Mouse (Mus musculus): ENCODE data around the gene Zyg11b. TPM values are rescaled to one million over a fixed set of nuclear protein-coding genes. Genes with fewer than 3 reads are reported as not detected.

Zyg11b gene
- total and polyA plus RNA-seq, 3 experiments = 9.3 to 14.2 (median 11.8) TPM

GRCm38 (mm10) chr4:108349064-108349463, 48.2 kb upstream of the Zyg11b start:
- DNase-seq (ENCODE audit: extremely low read depth) = no peak
- H3K27ac ChIP-seq (ENCODE audit: insufficient read depth, low read depth) = no peak overlapping the region
- H3K4me3 ChIP-seq (replicated peaks in 1 of 3; ENCODE audit: low read depth in 2 of 3, low read length in 2 of 3, poor library complexity in 1 of 3) = no peak overlapping the region
- no peaks in the 10 kb centered on the region for H3K79me2 ChIP-seq (replicated peaks; ENCODE audit: control insufficient read depth, extremely low read depth, insufficient read depth, poor library complexity, severe bottlenecking)
- H3K27me3 ChIP-seq (replicated peaks) = no peaks in the 10 kb centered on the region
- H3K9ac ChIP-seq (ENCODE audit: insufficient read depth, low read depth) = no peak overlapping the region
- H3K9me3 ChIP-seq (replicated peaks; ENCODE audit: low read length) = no peaks in the 10 kb centered on the region
- peaks cover 8 to 47% of the 10 kb centered on the region in 2 experiments for H3K4me1 ChIP-seq (ENCODE audit: control insufficient read depth in 1 of 2, insufficient read depth in 2 of 2)
- H3K4me2 ChIP-seq (ENCODE audit: insufficient read depth, low read depth, poor library complexity, severe bottlenecking) = no peak overlapping the region
- in situ Hi-C loops (cut with MboI; ENCODE audit: low pct_ligation_motif_present, low pct_unique_long_range_greater_than_20kb, low sequenced_read_pairs) (loop anchor here (25.0 kb wide), 1 partner anchor 213 kb away; no protein-coding TSS in a partner anchor), dilution Hi-C loops (cut with MboI; ENCODE audit: extremely low pct_ligation_motif_present, extremely low pct_unique_long_range_greater_than_20kb, low sequenced_read_pairs) (no loop called here)
- no peaks in the 10 kb centered on the region for H3K36me3 ChIP-seq (replicated peaks in 1 of 2; ENCODE audit: control insufficient read depth in 1 of 2, insufficient read depth in 1 of 2, low read length in 1 of 2)
- TF ChIP-seq E2F4 (IDR thresholded peaks at IDR 0.05; ENCODE audit: insufficient replicate concordance, low read depth, low read length) (no peak), ZMIZ1 (IDR thresholded peaks at IDR 0.05; ENCODE audit: low read depth, low read length) (no peak), USF2 (conservative IDR thresholded peaks at IDR 0.05; ENCODE audit: low read depth, low read length) (no peak), MAZ (IDR thresholded peaks at IDR 0.05; ENCODE audit: low read depth, low read length) (no peak), TBP (conservative IDR thresholded peaks at IDR 0.05; ENCODE audit: low read depth, low read length) (no peak), SIN3A (IDR thresholded peaks at IDR 0.05; ENCODE audit: low read length) (no peak), POLR2AphosphoS2 (IDR thresholded peaks at IDR 0.05; ENCODE audit: low read depth, low read length) (no peak), CHD2 (IDR thresholded peaks at IDR 0.05; ENCODE audit: low read length) (no peak), ETS1 (conservative IDR thresholded peaks at IDR 0.05; ENCODE audit: low read depth, low read length) (no peak), HCFC1 (IDR thresholded peaks at IDR 0.05; ENCODE audit: low read depth, low read length) (no peak), UBTF (IDR thresholded peaks at IDR 0.05; ENCODE audit: low read depth, low read length) (no peak), NELFE (IDR thresholded peaks at IDR 0.05; ENCODE audit: low read depth, low read length) (no peak), JUN (IDR thresholded peaks at IDR 0.05; ENCODE audit: insufficient read depth, low read depth, low read length) (no peak)

DNA sequence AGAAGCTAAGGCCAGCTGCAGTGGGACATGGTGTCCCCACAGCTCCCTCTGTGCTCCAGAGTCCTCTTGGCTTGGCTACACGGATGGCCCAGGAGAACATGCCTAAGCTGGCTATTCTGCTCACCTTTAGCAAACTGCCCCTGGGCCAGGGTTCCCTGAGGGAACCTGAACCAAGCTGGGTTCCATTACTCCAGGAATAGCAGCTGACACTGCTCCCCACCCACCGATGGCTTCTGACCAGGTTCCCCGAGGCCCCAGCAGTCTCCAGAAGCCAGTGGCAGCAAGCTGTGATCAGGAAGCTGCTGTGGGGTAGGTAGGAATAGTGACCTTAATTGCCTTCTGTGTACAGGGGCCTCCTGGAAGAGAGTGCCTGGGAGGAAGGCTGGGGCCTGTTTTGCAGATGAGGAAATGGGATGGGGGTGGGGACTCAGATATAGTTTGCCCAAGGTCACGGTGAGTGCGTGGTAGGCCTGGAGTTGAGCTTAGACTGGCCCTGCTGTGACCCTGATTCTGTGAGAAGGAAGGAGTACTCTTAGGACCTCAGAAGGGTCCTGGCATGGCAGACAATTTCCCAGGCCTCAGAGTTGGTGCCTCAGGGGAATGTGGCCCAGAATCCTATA, 47.5 kb upstream of the Zyg11b start:
- dilution Hi-C loops (cut with MboI; ENCODE audit: extremely low pct_ligation_motif_present, extremely low pct_unique_long_range_greater_than_20kb, low sequenced_read_pairs) (no loop called here), in situ Hi-C loops (cut with MboI; ENCODE audit: low pct_ligation_motif_present, low pct_unique_long_range_greater_than_20kb, low sequenced_read_pairs) (loop anchor here (25.0 kb wide), 1 partner anchor 214 kb away; no protein-coding TSS in a partner anchor)
- no peak overlapping the region for H3K27ac ChIP-seq (ENCODE audit: insufficient read depth, low read depth)
- DNase-seq (ENCODE audit: extremely low read depth) = no peak
- no peak overlapping the region for H3K4me3 ChIP-seq (replicated peaks in 1 of 3; ENCODE audit: low read depth in 2 of 3, low read length in 2 of 3, poor library complexity in 1 of 3)
- no peak overlapping the region for H3K4me2 ChIP-seq (ENCODE audit: insufficient read depth, low read depth, poor library complexity, severe bottlenecking)
- H3K4me1 ChIP-seq (ENCODE audit: control insufficient read depth in 1 of 2, insufficient read depth in 2 of 2) = peaks cover 8 to 46% of the 10 kb centered on the region in 2 experiments
- no peaks in the 10 kb centered on the region for H3K79me2 ChIP-seq (replicated peaks; ENCODE audit: control insufficient read depth, extremely low read depth, insufficient read depth, poor library complexity, severe bottlenecking)
- H3K9me3 ChIP-seq (replicated peaks; ENCODE audit: low read length) = no peaks in the 10 kb centered on the region
- H3K27me3 ChIP-seq (replicated peaks) = no peaks in the 10 kb centered on the region
- TF ChIP-seq ZKSCAN1 (IDR thresholded peaks at IDR 0.05; ENCODE audit: borderline replicate concordance, low read depth, low read length) = no peak
- H3K9ac ChIP-seq (ENCODE audit: insufficient read depth, low read depth) = no peak overlapping the region
- H3K36me3 ChIP-seq (replicated peaks in 1 of 2; ENCODE audit: control insufficient read depth in 1 of 2, insufficient read depth in 1 of 2, low read length in 1 of 2) = no peaks in the 10 kb centered on the region
